Mouse (Mus musculus): Measurements from ENCODE around the gene Xaf1. TPM values are rescaled to one million over a fixed set of nuclear protein-coding genes. Genes with fewer than 3 reads are reported as not detected.

Xaf1 gene
- 10 to 100 TPM; 16.7 to 19.0 TPM for total RNA-seq (2021)
- long read RNA-seq, experiment 1, result 0 reads
- long read RNA-seq, experiment 2, partial matches to known transcripts, result 3 of 8 reads
- long read RNA-seq, experiment 2, other reads (novel, unspliced or antisense), result 2 of 8 reads

DNA sequence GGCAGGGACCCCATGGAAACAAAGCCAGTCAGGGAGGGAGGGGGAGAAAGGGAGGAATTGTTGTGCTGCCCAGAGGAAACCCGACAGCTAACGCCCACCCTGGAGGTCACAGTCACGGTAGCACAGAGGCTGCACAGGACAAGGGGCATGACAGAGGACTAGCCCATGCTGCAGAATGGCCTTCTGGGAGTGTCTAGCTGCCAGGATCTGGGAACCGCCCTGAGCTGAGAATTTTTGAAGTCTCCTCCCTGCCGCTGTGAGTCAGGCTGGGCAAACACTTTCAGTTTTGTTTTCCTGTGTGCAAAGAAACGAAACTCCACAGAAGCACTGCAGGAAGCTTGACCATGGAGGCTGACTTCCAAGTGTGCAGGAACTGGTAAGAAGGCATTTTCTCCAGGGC lies at the start of gene Xaf1:
Gene Xaf1 (plus strand): TSS at position 296 of the 400 bp plus-strand sequence.
- peak; percentile 58 to 61 for DNase-seq (ENCODE audit: low spot score in 2 of 2)

DNA sequence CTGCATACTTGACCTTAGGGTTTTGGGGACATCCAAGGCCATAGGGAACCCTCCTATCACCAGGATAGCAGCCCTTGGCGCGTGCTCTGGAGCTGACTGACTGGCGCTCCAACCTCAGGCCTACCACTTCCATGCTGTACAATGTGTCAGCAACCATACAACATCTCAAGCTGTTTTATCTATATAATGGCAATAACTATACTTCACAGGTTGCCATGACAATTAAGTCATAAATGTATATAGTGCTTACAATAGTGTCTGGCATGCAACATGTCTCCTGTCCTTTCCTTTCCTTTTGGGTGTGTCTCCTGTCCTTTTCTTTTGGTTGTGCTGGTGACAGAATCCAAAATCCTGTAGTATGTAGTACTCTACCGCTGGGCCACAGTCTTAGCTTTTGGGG lies 45.8 kb upstream of the Xaf1 start:
- no peak for DNase-seq (ENCODE audit: low spot score in 2 of 2)

DNA sequence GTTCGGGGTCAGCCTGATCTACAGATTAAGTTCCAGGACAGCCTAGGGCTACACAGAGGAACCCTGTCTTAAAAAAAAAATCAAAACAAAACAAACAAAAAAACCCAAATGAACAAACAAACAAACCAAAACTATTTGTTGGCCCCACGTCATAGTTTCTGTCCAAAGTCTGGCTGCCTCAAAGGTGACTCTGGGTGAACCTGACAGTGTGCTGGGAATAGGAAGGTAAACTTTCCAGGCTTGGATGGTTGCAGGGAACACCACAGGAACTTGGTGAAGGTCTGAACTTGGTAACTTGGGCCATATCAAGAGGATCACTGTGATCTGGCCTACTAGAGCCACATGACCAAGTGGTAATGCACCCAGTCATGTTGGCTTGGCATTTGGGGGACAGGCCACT lies 45.0 kb upstream of the Xaf1 start:
- no peak for DNase-seq (ENCODE audit: low spot score in 2 of 2)

DNA sequence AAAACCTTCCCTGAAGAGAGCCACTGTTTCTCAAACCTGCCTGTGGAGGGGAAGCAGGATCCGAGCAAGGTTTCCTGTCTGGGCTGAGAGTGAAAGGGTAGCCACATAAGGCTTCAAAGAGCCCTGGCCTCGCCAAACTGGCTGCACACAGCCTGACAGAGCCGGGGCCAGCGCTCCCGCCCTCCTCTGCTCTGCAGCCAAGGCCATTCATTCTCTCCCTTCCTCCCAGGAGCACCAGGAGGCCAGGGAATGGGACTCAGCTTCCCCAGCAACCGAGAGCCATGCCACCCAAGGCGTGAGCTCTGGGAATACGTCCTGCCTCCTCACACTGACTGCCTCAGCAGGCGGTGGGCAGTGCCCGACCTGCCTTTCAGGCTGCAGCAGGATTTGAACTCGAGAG lies 35.9 kb upstream of the Xaf1 start:
- DNase-seq (ENCODE audit: low spot score in 2 of 2), result peak in 1 of 2 experiments; percentile 6

DNA sequence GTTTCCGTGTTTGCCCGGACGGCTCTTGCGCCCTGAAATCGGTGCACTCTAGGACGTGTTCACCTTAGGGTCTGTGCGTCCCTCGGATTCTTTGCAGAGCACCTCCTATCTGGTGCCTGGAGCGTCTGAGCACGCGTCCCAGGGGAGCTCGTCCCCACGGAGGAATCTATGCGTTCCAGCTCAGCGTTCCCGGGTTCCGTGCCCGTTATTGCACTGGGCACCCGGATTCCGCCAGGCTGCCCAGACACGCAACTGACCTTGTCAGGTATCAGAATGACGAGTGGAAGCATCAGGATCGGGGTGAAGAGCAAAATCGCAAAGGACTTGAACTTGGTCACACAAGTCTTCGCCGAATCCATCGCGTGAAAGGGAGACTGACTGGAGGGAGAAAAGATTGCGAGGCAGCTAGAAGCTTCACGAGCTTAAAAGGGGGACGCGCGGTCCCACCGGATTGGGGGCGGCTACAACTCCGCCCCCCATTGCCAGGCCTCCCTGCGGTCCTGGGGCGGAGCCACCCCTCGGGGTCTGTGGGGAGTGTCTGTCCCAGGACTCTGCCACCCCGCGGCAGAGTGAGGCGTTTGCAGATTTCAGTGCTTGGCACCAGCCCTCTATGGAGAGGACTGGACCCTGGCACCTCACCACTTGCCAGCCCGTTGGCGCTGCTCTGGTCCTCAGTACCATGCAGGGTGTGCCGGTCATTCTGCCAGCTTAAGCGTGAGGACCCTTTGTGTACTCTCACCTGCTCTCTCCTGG lies 35.0 kb upstream of the Xaf1 start:
- DNase-seq (ENCODE audit: low spot score in 2 of 2), result peak; percentile 29 to 42

DNA sequence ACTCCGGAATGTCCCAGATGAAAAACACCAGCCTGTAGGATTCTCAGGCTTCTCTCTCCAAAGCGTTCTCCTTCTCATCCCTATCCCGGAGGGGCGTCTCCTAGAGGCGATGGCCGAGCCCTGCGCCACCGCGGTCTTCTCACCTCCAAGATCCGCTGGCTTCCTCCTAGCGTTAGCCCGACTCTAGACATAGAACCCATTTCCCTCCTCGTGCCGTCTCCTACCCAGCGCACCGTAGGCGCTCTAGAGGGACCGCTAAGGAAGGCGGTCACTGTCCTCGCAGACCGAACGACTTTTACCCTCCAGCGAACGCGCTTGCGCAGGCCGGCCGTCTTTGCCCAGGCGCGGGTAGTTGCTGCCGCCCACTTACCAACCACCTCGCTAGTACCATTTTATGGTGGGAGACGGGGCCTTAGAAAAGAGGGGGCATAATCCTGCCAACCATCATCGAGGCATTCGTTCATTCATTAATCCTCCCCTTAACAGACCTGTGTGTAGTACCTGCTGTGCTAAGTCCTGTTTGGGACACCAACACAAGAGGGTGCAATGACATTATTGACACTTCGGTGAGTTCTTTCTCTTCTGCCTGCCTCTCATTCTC lies 34.4 kb upstream of the Xaf1 start, which contains the start of gene Slc13a5:
Gene Slc13a5 (minus strand): TSS at position 263 of the 601 bp plus-strand sequence.
- DNase-seq (ENCODE audit: low spot score in 2 of 2), result peak; percentile 5 to 22

DNA sequence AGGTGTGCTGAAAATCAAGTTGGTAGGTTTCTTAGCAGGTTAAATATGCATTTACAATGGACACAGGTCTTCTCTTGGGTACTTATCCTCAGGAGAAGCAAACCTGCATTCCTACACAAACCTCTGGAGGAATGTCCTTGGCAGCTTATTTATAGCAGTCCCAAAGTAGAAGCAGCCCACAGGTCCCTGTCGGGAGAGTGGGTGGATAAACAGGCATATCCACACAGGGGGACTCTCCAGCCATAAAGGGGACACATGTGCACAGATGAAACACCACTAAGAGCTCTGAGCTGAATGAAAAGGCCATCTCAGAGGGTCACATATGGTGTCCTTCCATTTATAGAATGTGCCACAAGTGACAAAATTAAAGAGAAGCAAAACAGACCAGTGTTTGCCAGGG lies 29.7 kb upstream of the Xaf1 start:
- no peak for DNase-seq (ENCODE audit: low spot score in 2 of 2)

DNA sequence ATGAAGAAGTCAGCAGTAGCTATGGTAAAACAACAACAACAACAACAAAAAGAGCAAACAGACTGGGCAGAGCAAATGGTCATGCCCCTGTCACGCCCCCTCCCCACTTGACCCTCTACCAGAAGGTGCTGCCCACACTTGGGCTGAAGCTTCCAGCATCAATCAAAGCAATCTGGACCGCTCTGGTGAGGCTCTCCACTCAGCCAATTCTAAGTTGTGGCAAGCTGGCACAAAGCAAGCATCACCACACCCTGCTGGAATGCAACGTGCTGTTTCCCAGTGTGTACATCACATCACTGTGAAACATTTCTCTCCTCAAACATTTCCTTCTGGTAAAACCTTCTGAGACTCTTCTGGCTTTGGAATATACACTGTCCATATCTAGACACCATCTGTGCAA lies 28.1 kb upstream of the Xaf1 start:
- DNase-seq (ENCODE audit: low spot score in 2 of 2), result no peak

DNA sequence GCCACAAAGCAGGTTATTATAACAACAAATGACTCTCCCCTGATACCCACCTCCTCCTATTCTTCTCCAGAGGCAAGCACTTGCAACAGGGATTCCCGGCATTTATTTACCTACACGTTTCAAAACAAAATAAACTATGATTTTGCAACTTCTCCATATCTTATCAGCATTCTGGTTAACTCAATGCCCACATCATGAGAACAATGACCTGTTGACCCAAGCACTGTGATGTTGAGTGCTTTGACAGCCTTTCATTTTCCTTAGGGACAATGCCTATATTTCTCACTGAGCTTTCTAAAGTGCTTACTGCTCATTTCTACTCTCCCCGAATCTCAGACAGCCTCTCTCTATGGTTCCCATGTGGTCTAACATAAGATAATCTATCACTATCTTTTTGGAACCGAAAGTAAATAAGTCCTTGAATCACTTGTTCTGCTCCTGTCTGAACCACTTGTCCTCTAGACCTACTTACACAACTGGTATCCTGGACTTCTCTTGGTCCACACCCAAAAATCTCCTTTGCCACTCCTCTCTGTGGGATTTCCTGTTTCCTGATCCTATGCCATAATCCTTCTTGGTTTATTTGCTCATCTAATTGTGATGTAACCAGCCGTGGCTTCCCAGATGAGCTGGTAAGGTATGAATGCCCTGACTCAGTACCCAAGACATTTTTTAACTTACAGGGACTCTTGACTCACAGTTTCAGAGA lies 20.1 kb upstream of the Xaf1 start:
- DNase-seq (ENCODE audit: low spot score in 2 of 2), result no peak

DNA sequence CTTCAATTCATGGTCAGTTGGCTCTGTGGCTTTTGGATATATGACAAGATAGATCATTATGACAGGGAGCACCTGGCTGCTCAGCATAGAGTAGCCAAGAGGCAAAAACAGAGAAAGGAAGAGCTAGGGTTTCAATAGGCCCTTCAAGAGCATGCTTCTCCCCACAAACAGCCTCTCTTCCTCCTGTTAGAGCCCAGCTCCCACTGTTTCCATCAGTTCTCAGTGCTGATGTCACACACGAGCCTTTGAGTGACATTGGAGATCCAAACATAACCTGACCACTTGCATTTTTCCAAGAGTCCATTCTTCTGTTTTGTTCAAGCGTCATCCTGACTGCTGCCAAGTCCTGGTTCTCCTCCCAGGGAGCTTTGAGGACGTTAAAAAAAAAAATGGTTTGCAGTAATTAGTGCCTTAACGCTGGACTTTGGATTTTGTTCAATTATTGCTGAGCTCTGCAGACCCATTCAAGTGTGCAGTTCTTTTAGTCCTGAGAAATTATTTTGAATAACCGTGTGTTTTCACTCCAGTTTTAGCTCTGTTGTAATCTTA lies 19.5 kb upstream of the Xaf1 start:
- DNase-seq (ENCODE audit: low spot score in 2 of 2), result no peak

DNA sequence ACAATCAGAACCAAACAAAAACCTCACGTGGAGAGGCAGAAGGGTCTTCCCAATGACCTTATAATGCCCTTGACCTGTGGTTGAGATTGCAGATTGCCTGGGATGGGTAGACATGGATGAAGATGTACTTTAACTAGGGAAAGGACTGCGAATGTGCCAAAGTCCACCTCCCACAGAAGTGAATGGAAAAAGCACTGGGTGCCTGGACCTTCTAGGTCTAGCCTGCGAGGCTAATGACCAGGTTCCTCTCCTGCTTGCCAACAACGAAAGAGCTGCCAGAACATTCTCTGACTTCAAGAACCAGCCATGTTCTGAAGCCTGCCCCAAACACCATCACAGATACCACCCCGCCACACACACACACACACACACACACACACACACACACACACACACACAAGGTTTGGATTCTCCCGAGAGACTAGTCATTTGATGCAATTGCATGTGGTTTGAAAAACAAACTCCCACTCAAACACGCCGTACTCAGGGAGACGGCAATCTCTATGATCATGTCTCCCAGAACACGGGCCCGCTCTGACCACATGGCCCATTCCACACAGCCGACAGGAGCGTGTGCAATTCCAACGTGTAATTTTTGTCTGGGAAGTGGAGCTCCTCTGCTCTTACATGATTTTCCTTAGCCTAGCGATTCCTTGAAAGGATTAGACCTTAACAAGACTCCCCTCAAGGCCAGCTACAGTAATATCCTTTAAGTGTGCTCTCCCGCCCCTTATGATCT lies 17.8 kb upstream of the Xaf1 start:
- no peak for DNase-seq (ENCODE audit: low spot score in 2 of 2)

DNA sequence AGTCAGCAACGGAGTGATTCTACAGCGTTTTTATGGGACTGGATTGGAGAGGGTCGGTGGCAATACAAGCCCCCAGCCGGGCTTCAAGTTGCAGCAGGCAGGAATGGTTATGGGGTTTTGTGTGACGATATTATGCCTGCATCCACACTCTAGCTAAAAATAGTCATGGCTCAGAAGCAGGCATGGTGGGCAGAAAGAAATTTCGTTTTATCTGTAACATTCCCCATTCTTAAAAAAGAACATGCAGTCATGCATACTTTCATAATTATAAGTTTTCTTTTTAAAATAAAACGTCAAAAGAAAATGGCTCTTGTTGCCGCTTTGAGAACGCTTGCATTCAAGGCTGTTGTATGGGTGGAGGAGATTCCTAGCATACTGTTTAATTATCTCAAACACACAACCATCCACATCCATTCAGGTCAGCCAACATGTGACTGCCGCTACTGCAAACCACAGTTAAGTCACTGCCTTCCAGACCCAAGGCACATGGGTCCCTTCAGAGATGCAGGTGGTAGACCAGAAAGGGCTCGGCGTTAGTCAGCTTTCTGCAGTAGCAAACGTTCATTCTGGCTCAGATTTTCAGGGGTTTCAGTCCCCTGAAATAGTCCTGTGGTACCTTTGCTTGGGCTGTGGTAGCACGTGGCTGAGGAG lies 16.8 kb upstream of the Xaf1 start:
- DNase-seq (ENCODE audit: low spot score in 2 of 2), result no peak

DNA sequence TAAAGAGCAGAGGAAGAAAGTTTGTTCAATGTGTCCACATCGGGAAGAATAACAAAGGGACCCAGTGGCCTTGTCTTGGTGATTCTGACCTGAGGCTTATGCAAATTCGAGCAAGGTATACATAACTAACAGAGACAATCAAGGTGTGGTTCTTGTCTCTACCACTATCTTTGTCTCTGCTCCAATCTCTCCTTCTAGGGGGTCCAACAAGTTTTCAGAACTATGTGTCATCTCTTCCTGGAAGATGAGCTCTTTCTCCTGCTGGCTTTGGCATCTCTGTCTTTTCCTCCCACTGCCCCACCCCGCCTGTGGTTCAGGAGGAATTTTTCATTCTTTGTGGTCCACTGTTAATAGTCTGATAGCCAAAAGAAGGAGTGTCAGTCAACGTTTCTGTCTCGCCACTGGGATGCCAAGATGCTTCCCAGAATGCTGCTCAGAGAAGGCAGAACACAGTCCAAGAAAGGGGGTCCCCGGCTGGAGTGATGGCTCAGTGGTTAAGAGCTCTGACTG lies 15.4 kb upstream of the Xaf1 start:
- DNase-seq (ENCODE audit: low spot score in 2 of 2), result no peak

DNA sequence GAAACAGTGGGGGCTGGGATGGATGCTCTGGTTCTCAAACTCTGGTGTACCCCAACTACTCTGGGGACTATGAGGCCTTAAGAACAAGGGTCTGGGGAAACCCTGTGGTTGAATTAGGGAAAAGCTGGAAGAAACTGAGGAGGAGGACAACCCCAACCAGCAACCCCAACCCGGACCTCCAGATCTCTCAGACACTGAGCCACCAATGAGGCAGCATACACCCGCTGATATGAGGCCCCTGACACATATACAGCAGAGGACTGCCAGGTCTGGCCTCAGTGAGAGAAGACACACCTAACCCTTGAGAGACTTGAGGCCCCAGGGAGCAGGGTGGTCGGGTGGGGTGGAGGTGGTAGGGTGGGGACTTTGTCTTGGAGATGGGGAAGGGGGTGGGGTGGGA lies 14.8 kb upstream of the Xaf1 start:
- no peak for DNase-seq (ENCODE audit: low spot score in 2 of 2)

DNA sequence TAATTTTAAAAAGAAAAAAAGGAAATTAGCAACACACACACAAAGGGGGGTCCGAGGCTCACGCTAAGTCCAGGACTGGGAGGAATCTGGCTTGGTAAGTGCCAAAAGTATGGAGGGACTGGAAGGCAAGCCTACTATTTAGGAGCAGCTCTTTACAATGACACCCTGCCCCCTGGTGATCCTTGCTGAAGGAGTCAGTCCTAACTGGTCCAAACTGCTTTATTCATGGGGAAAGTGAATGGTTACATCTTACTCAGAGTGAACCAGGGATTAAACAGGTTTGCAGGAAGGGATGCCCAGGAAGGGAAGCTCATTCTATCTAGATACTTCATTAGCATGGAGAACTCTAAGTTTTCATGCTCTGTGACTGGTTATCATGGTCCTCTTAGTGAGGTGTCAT lies 14.3 kb upstream of the Xaf1 start:
- DNase-seq (ENCODE audit: low spot score in 2 of 2), result no peak

DNA sequence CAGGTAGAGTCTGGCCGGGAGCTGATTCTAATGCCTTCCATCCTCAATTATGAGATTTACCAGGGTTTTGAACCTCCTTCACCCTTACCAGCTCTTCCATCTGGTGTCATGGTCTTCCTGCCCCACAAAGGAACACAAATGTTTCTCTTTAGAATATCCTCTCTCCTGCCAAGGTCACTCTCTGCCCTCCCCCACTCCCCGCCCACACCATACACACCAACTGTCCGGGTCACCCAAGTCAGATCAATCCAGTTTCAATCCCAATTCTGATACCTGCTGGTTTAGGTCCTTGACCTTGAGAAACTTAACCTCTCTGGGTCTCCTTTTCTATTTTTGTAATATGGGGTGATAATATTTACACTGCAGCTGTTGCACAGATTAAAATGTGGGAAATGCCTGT lies 13.9 kb upstream of the Xaf1 start:
- no peak for DNase-seq (ENCODE audit: low spot score in 2 of 2)

DNA sequence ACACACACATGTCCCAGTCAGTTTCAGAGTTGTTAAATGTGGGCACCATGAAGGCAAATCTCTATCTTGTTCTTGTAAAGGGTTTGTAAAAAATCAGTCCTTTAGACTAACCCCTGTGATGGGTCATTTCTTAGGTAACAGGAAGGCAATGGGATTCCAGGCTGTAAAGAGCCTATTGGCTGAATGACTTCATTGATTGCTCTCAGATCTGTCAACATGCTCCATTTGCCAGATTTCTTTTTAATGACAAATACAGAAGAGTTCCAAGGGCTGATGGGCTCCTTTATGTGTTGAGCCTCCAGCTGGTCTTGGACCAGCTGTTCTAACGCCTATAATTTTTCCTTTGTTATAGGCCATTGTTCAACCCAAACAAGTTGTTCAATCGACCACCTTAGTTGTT lies 8.3 kb upstream of the Xaf1 start:
- no peak for DNase-seq (ENCODE audit: low spot score in 2 of 2)

DNA sequence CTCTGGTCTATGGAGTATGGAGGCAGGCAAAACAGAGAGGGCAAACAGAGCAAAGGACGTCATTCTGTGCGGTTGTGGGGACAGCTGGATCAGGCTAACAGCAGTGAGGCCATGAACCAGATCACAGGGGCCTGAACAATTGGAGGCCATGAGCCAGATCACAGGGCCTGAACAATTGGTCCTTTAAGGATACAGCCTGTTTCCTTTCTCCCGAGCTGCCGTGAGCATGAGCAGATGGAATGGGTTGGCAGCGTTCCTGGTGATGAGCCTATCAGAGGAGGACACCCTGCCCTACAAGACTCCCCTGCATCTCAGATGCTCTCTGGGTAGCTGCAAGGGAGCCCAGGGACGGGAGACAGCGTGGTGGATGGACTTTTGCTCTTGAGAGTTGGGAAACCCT lies 801 bp downstream of the Xaf1 start:
- peak; percentile 8 to 25 for DNase-seq (ENCODE audit: low spot score in 2 of 2)

DNA sequence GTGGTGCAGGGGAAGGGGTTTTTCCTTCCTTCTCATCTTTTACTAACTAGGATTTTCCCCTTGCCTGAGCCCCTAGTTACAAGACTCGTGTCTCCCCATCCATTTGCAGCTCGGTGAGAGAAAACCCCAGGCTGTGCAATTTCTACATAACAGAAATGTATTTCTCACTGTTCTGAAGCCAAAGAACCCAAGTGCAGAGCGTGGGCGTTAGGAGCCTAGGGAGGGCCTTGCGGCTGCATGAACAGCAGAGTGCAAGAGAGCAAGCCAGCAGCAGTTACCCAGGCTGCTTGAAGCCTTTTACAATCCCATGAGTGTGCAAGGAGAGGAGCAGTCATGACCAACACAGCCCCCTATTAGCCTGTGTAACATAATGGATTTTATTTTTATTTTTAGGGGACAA lies 6.0 kb downstream of the Xaf1 start:
- no peak for DNase-seq (ENCODE audit: low spot score in 2 of 2)

DNA sequence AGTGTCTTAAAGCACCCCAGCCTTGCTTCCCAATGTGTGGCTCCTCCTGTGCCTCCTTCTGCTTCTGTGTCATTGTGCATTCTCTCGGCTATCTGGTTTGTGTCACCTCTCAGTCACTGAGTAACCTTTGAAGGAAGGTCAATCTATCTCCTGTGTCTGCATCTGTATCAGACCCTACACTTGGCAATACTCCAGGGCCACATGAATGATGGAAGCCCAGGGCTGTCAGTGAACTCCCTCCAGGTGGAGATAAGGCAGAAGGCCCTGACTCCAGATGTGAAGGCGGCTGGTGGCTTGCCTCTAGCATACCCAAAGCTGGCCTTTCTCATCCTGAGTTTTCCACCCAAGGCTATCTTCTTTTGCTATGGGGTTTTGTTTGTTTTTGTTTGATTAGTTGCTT lies 7.6 kb downstream of the Xaf1 start:
- no peak for DNase-seq (ENCODE audit: low spot score in 2 of 2)

Measured in adrenal gland, adult 18-20 months (tissue).